In genomic region chr5:148928382-148929115, GRCm38 (mm10) we compare ENCODE assay signal across 8 mouse cellular contexts. TPM values are rescaled to one million over a fixed set of nuclear protein-coding genes. Genes with fewer than 3 reads are reported as not detected.
DNase-seq lines count a peak whose midpoint lies in the region; ATAC-seq and TF ChIP-seq lines count a peak whose summit lies in the region.

No protein-coding gene starts in this region.

- WGBS in forebrain, embryonic 14.5 days, result under 1% methylated on average over 69 of the region's 69 CpGs
- under 1% methylated on average over 69 of the region's 69 CpGs for WGBS in large intestine, adult 2 months
- WGBS in liver, embryonic 16.5 days (ENCODE audit: insufficient replicate concordance), result under 1% methylated on average over 68 of the region's 69 CpGs
- WGBS in neural tube, embryonic 12.5 days, result under 1% methylated on average over 69 of the region's 69 CpGs
- under 1% methylated on average over 64 of the region's 69 CpGs for WGBS in stomach, postnatal 0 days

- no peaks in the 10 kb centered on the region for H3K9me3 ChIP-seq in forebrain, embryonic 14.5 days (replicated peaks; ENCODE audit: control insufficient read depth, low read length)
- no peaks in the 10 kb centered on the region for H3K9me3 ChIP-seq in liver, embryonic 16.5 days (replicated peaks; ENCODE audit: control insufficient read depth, low read length)
- 0 out of 2 replicates have a peak, but pooled peaks cover 3% of the 10 kb centered on the region for H3K9me3 ChIP-seq in neural tube, embryonic 12.5 days
- no peaks in the 10 kb centered on the region for H3K9me3 ChIP-seq in stomach, postnatal 0 days (ENCODE audit: control insufficient read depth, low read length)

- peak; percentile 99 for ATAC-seq in forebrain, embryonic 14.5 days
- ATAC-seq in liver, embryonic 16.5 days (ENCODE audit: low read depth), result peak; percentile 94
- ATAC-seq in neural tube, embryonic 12.5 days (ENCODE audit: low FRiP score, low read depth), result peak; percentile 99
- ATAC-seq in stomach, postnatal 0 days (ENCODE audit: low FRiP score, low TSS enrichment), result peak; percentile 98

- H3K4me3 ChIP-seq in forebrain, embryonic 14.5 days (ENCODE audit: low read depth, low read length), result peak overlapping the region; percentile 70
- H3K4me3 ChIP-seq in liver, embryonic 16.5 days (ENCODE audit: low read depth, low read length), result peak overlapping the region; percentile 74
- peak overlapping the region; percentile 82 for H3K4me3 ChIP-seq in neural tube, embryonic 12.5 days
- peak overlapping the region; percentile 79 for H3K4me3 ChIP-seq in stomach, postnatal 0 days (ENCODE audit: low read depth, low read length)

- intact Hi-C loops in heart, postnatal 14 days (cut with DNase I), result loop anchor here (10.0 kb wide), 1 partner anchor 256 kb away; the partner anchor contains the start of genes Hmgb1 and Uspl1

- no peaks in the 10 kb centered on the region for H3K36me3 ChIP-seq in forebrain, embryonic 14.5 days (ENCODE audit: control insufficient read depth, insufficient read depth, low read length)
- H3K36me3 ChIP-seq in liver, embryonic 16.5 days (ENCODE audit: control insufficient read depth, insufficient read depth), result no peaks in the 10 kb centered on the region
- peaks cover 13% of the 10 kb centered on the region; the same call in 1 of the 2 replicates for H3K36me3 ChIP-seq in neural tube, embryonic 12.5 days
- no peaks in the 10 kb centered on the region for H3K36me3 ChIP-seq in stomach, postnatal 0 days (ENCODE audit: control insufficient read depth, insufficient read depth, low read length)

- H3K4me1 ChIP-seq in forebrain, embryonic 14.5 days (ENCODE audit: control insufficient read depth, insufficient read depth, low read length), result peaks cover 5% of the 10 kb centered on the region
- peaks cover 28% of the 10 kb centered on the region for H3K4me1 ChIP-seq in liver, embryonic 16.5 days (ENCODE audit: control insufficient read depth, low read depth, low read length)
- peaks cover 5% of the 10 kb centered on the region for H3K4me1 ChIP-seq in neural tube, embryonic 12.5 days
- H3K4me1 ChIP-seq in stomach, postnatal 0 days (replicated peaks; ENCODE audit: control insufficient read depth, insufficient read depth), result 0 out of 2 replicates have a peak, but pooled peaks cover 4% of the 10 kb centered on the region

- no peak for TF ChIP-seq EP300 in stomach, postnatal 0 days (optimal IDR thresholded peaks at IDR 0.05)

- H3K27ac ChIP-seq in forebrain, embryonic 14.5 days (ENCODE audit: low read depth, low read length), result peak overlapping the region; percentile 95
- H3K27ac ChIP-seq in liver, embryonic 16.5 days (ENCODE audit: low read length), result peak overlapping the region; percentile 92
- H3K27ac ChIP-seq in neural tube, embryonic 12.5 days, result peak overlapping the region; percentile 96
- H3K27ac ChIP-seq in stomach, postnatal 0 days (replicated peaks), result peak overlapping the region; percentile 88

- peak; percentile 97 for DNase-seq in ES-CJ7 (ENCODE audit: low read depth, low spot score)
- peak; percentile 92 for DNase-seq in cerebellum, adult 11 months
- peak; percentile 99 for DNase-seq in forebrain, embryonic 14.5 days (ENCODE audit: low spot score)
- peak; percentile 91 to 94 for DNase-seq in heart, postnatal 14 days
- peak; percentile 84 for DNase-seq in large intestine, adult 2 months (ENCODE audit: low read depth, low spot score)
- DNase-seq in stomach, postnatal 0 days (ENCODE audit: low spot score), result peak; percentile 94

- H3K9ac ChIP-seq in forebrain, embryonic 14.5 days (ENCODE audit: low read length), result peak overlapping the region; percentile 92
- H3K9ac ChIP-seq in liver, embryonic 16.5 days (ENCODE audit: low read depth, low read length), result peak overlapping the region; percentile 78
- peak overlapping the region; percentile 83 for H3K9ac ChIP-seq in neural tube, embryonic 12.5 days
- H3K9ac ChIP-seq in stomach, postnatal 0 days (ENCODE audit: low read length), result peak overlapping the region; percentile 70

- H3K27me3 ChIP-seq in forebrain, embryonic 14.5 days (replicated peaks; ENCODE audit: control insufficient read depth, insufficient read depth, low read length), result no peaks in the 10 kb centered on the region
- no peaks in the 10 kb centered on the region for H3K27me3 ChIP-seq in liver, embryonic 16.5 days (ENCODE audit: control insufficient read depth, insufficient read depth, low read depth, low read length)
- no peaks in the 10 kb centered on the region for H3K27me3 ChIP-seq in neural tube, embryonic 12.5 days (replicated peaks)
- no peaks in the 10 kb centered on the region for H3K27me3 ChIP-seq in stomach, postnatal 0 days (ENCODE audit: control insufficient read depth, insufficient read depth, low read length)

- peak; percentile 13; the same call in 1 of the 2 replicates for TF ChIP-seq CTCF in stomach, postnatal 0 days (IDR thresholded peaks at IDR 0.05; ENCODE audit: low read depth)

- H3K4me2 ChIP-seq in forebrain, embryonic 14.5 days (ENCODE audit: low read length), result peak overlapping the region; percentile 73
- H3K4me2 ChIP-seq in liver, embryonic 16.5 days (ENCODE audit: low read depth, low read length), result peak overlapping the region; percentile 86
- H3K4me2 ChIP-seq in neural tube, embryonic 12.5 days (replicated peaks), result peak overlapping the region; percentile 73
- H3K4me2 ChIP-seq in stomach, postnatal 0 days (replicated peaks; ENCODE audit: low read depth), result peak overlapping the region; percentile 69

RNA-seq across cellular contexts. Expression of gene Katnal1, which starts 0.6 kb away (rescaled TPM):
- polyA plus RNA-seq in forebrain, embryonic 14.5 days (2014; fragmentation: Nextera tagmentation; extraction: Ambion mirVana), result 30.6 and 34.0 TPM in 2 replicates
- 1 to 10 TPM; 5.4 to 7.9 TPM for total RNA-seq in heart, postnatal 14 days (2021)
- polyA plus RNA-seq in large intestine, adult 2 months (2012; rRNA removed), result 0.93 and 1.2 TPM in 2 replicates
- polyA plus RNA-seq in liver, embryonic 16.5 days (2015; fragmentation: Nextera tagmentation; extraction: Ambion mirVana), result 6.7 and 7.4 TPM in 2 replicates
- 35.7 and 36.6 TPM in 2 replicates for polyA plus RNA-seq in neural tube, embryonic 12.5 days (2016; fragmentation: Nextera tagmentation; extraction: Ambion mirVana)
- 3.4 and 4.1 TPM in 2 replicates for polyA plus RNA-seq in stomach, postnatal 0 days (2015; fragmentation: Nextera tagmentation; extraction: Ambion mirVana)

Comparison
In these comparisons a context has a peak if more than half of its experiments do, and no peak if none do; other contexts are left out.
1. Peak in every context shown above with its lines: DNase-seq, ATAC-seq, H3K4me3 ChIP-seq and H3K27ac ChIP-seq.